Mouse (Mus musculus) right cerebral cortex, postnatal 36 days (tissue): ENCODE measurements at regions not wholly inside any gene's neighbourhood (a gene's known extent, or its start where the extent isn't known, plus 50 kb on each side); places are given as distances from the start of the nearest gene placed in this dataset.

ENCODE experiments used
- DNase-seq, 2 experiments: peaks; one replicate each; pipeline ENCODE4 v3.0.0; 2022; ENCODE audit warnings: low spot score in 2 of 2, mixed read lengths in 1 of 2

- no peak for DNase-seq
Observed at GRCm38 (mm10) chr3:40167970-40168626, 363.0 kb upstream of the Intu start.

- no peak for DNase-seq
Observed at GRCm38 (mm10) chr3:40169590-40169989, 361.5 kb upstream of the Intu start.

- no peak for DNase-seq
Observed at GRCm38 (mm10) chr3:40179726-40180317, 351.3 kb upstream of the Intu start.

- no peak for DNase-seq
Observed at GRCm38 (mm10) chr3:40185597-40186320, 345.3 kb upstream of the Intu start.

GRCm38 (mm10) chr3:40189529-40189928, 341.6 kb upstream of the Intu start:
- no peak for DNase-seq

- no peak for DNase-seq
Observed at GRCm38 (mm10) chr3:40190024-40190423, 341.1 kb upstream of the Intu start.

GRCm38 (mm10) chr3:40200174-40200573, 330.9 kb upstream of the Intu start:
- no peak for DNase-seq

- DNase-seq, result no peak
Observed at GRCm38 (mm10) chr3:40206326-40206725, 324.8 kb upstream of the Intu start.

- no peak for DNase-seq
Observed at GRCm38 (mm10) chr3:40211793-40212192, 319.3 kb upstream of the Intu start.

- DNase-seq, result no peak
Observed at GRCm38 (mm10) chr3:40226772-40227171, 304.3 kb upstream of the Intu start.

GRCm38 (mm10) chr3:40243499-40244101, 287.5 kb upstream of the Intu start:
- DNase-seq, result no peak

- DNase-seq, result no peak
Observed at GRCm38 (mm10) chr3:40254376-40254775, 276.7 kb upstream of the Intu start.

GRCm38 (mm10) chr3:40262536-40262935, 268.6 kb upstream of the Intu start:
- peak; percentile 19 to 36 for DNase-seq

GRCm38 (mm10) chr3:40267514-40267913, 263.6 kb upstream of the Intu start:
- no peak for DNase-seq

GRCm38 (mm10) chr3:40282926-40283325, 248.2 kb upstream of the Intu start:
- DNase-seq, result peak; percentile 18 to 40

GRCm38 (mm10) chr3:40286959-40287710, 244.0 kb upstream of the Intu start:
- no peak for DNase-seq

GRCm38 (mm10) chr3:40297120-40297519, 234.0 kb upstream of the Intu start:
- DNase-seq, result no peak

- DNase-seq, result no peak
Observed at GRCm38 (mm10) chr3:40320319-40320718, 210.8 kb upstream of the Intu start.

GRCm38 (mm10) chr3:40325872-40326803, 204.9 kb upstream of the Intu start:
- DNase-seq, result no peak

- no peak for DNase-seq
Observed at GRCm38 (mm10) chr3:40339492-40340030, 191.5 kb upstream of the Intu start.
